9 mouse cellular contexts compared by ENCODE assay signal in genomic region chr15:34743130-34743782, GRCm38 (mm10).
A peak's percentile ranks its signal among the peaks of the same experiment; 100 is the strongest.
DNase-seq lines count a peak whose midpoint lies in the region; ATAC-seq lines count a peak whose summit lies in the region.
"Had no signal": no experiment of that assay in that cellular context is flagged by ENCODE, and none has a peak within 500 bp of the region (broad histone marks: within the 10 kb centered on the region; RNA-seq: fewer than 3 reads in every experiment).

No protein-coding gene starts in this region.

- H3K27ac ChIP-seq in kidney, embryonic 14.5 days (ENCODE audit: low read depth, low read length), result no peak overlapping the region

- no peak for ATAC-seq in kidney, embryonic 14.5 days (ENCODE audit: low FRiP score, low TSS enrichment)

- 38% methylated on average over 15 of the region's 15 CpGs for whole genome bisulfite sequencing in kidney, embryonic 14.5 days

- no peak overlapping the region for H3K9ac ChIP-seq in kidney, embryonic 14.5 days (ENCODE audit: low read depth, low read length)

- no peaks in the 10 kb centered on the region for H3K27me3 ChIP-seq in kidney, embryonic 14.5 days (ENCODE audit: control insufficient read depth, insufficient read depth, low read length)

- no peaks in the 10 kb centered on the region for H3K4me1 ChIP-seq in kidney, embryonic 14.5 days (ENCODE audit: control insufficient read depth, insufficient read depth, low read length)

- H3K4me3 ChIP-seq in kidney, embryonic 14.5 days (ENCODE audit: low read length), result no peak overlapping the region
- H3K4me3 ChIP-seq: erythroblast, embryonic 14.5 days had no signal

- no peaks in the 10 kb centered on the region for H3K36me3 ChIP-seq in kidney, embryonic 14.5 days (ENCODE audit: control insufficient read depth, insufficient read depth, low read length)

- H3K4me2 ChIP-seq in kidney, embryonic 14.5 days (replicated peaks; ENCODE audit: low read depth, low read length), result no peak overlapping the region

- peak; percentile 7 to 32 for DNase-seq in kidney, adult 8-10 months
- DNase-seq in adrenal gland, adult 18-20 months (ENCODE audit: low spot score in 2 of 2), result peak; percentile 36 to 53
- DNase-seq in embryo, embryonic 10 days (ENCODE audit: low spot score), result peak; percentile 60
- peak; percentile 8 for DNase-seq in gonadal fat pad, adult 2 months (ENCODE audit: low read depth)
- peak; percentile 42 to 61 for DNase-seq in left cerebral cortex, postnatal 36 days (ENCODE audit: low spot score in 2 of 2)
- DNase-seq in retina, adult 2 months (ENCODE audit: low read depth, low spot score), result peak; percentile 36
- DNase-seq in thymus, postnatal 36 days, result peak; percentile 46 to 61

- H3K9me3 ChIP-seq in kidney, embryonic 14.5 days (ENCODE audit: control insufficient read depth, low read length), result no peaks in the 10 kb centered on the region

- intact Hi-C loops in left cerebral cortex, postnatal 36 days (cut with DNase I), result loop anchor here (1.0 to 5.0 kb wide), 2 partner anchors 148 to 201 kb away; no protein-coding TSS in a partner anchor

Comparison
In these comparisons a context has a peak if more than half of its experiments do, and no peak if none do; other contexts are left out.
1. DNase-seq: peak in every context shown above with its lines; median percentile 60 in embryo, embryonic 10 days; 54 in thymus, postnatal 36 days; 52 in left cerebral cortex, postnatal 36 days; 44 in adrenal gland, adult 18-20 months; 36 in retina, adult 2 months; 20 in kidney, adult 8-10 months; 8 in gonadal fat pad, adult 2 months.